Mouse (Mus musculus) neural tube, embryonic 11.5 days (tissue): ENCODE measurements around the gene Ptpn5. TPM values are rescaled to one million over a fixed set of nuclear protein-coding genes. Genes with fewer than 3 reads are reported as not detected.

Experiments
- ATAC-seq: fragments of 200-750 bp; cut with Nextera tagmentation; 2 replicates; pipeline ENCODE4 v1.8.0; 2017; ENCODE audit warnings: moderate number of reproducible peaks, mild to moderate bottlenecking, moderate TSS enrichment, moderate library complexity; ENCODE audit not compliant: insufficient read depth, low FRiP score, low TSS enrichment
- DNase-seq: peaks from one replicate; pipeline ENCODE4 v3.0.0-alpha.2; 2015; ENCODE audit warnings: low spot score
- H3K27ac ChIP-seq: fragments of 300-500 bp; sonication (generic); 2 replicates; pipeline ENCODE4 v1.5.1; 2014; ENCODE audit warnings: low read depth, mild to moderate bottlenecking, low read length
- H3K27me3 ChIP-seq: fragments of 300-500 bp; sonication (generic); 2 replicates; pipeline ENCODE4 v1.6.1; 2014; ENCODE audit warnings: mild to moderate bottlenecking, low read length, mixed read lengths; ENCODE audit not compliant: control insufficient read depth, insufficient read depth
- H3K36me3 ChIP-seq: fragments of 300-500 bp; sonication (generic); 2 replicates; pipeline ENCODE4 v1.6.1; 2014; ENCODE audit warnings: mild to moderate bottlenecking, low read length, moderate library complexity, mixed read lengths; ENCODE audit not compliant: control insufficient read depth, insufficient read depth
- H3K4me1 ChIP-seq: fragments of 300-500 bp; sonication (generic); 2 replicates; pipeline ENCODE4 v1.6.1; 2014; ENCODE audit warnings: low read length, mixed read lengths; ENCODE audit not compliant: control insufficient read depth, insufficient read depth
- H3K4me2 ChIP-seq: fragments of 300-500 bp; sonication (generic); 2 replicates; pipeline ENCODE4 v1.6.1; 2014; ENCODE audit warnings: low read depth, mild to moderate bottlenecking, moderate library complexity
- H3K4me3 ChIP-seq: fragments of 300-500 bp; sonication (generic); 2 replicates; pipeline ENCODE4 v1.5.1; 2014; ENCODE audit warnings: low read depth, low read length
- H3K9ac ChIP-seq: fragments of 300-500 bp; sonication (generic); 2 replicates; pipeline ENCODE4 v1.6.1; 2014; ENCODE audit warnings: mild to moderate bottlenecking, low read length
- H3K9me3 ChIP-seq: fragments of 300-500 bp; sonication (generic); 2 replicates; pipeline ENCODE4 v1.6.1; 2016; ENCODE audit warnings: low read length; ENCODE audit not compliant: control insufficient read depth
- WGBS: fragments of 180-500 bp; shearing (Covaris S2); extraction: QIAGEN DNeasy Blood & Tissue Kit; methylation state at CpG from one replicate; pipeline ENCODE4 v1.1.7; 2014; 5-methylcytosine and 5-hydroxymethylcytosine counted together
- polyA plus RNA-seq: library from polyadenylated mRNA; unstranded; fragments of >200 nt; fragmentation: Nextera tagmentation; extraction: Ambion mirVana; gene quantifications from 2 replicates; pipeline ENCODE4 v1.2.1, GENCODE M21; 2014

Ptpn5 gene
- polyA plus RNA-seq, 1 experiment from 2014 or later: 30.0 TPM

DNA sequence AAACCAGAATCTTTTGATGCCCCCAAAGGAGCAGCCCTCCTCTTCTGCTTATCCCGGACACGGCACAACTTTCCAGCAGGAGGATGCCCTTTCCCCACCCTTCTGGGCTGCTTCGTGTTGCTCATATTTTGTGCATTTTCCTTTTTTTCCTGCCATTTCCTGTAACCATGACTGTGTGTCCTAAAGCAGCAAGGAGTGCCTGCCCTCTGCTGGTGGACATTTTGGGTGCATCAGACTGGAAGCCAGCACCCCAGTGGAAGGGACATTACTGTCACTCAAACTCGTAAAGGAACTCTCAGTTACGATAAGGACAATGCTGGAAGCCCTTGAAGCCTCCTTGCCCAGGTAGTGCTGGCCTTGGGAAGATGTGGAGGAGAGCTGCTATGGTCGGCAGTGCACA lies 52.2 kb downstream of the Ptpn5 start:
- Histone ChIP-seq H3K36me3 (no peaks in the 10 kb centered on the region), H3K4me1 (no peaks in the 10 kb centered on the region), H3K4me2 (no peak overlapping the region), H3K9ac (no peak overlapping the region), H3K4me3 (no peak overlapping the region), H3K27me3 (no peaks in the 10 kb centered on the region), H3K9me3 (no peaks in the 10 kb centered on the region), H3K27ac (no peak overlapping the region)
- DNase-seq: peak; percentile 53
- WGBS: 64% methylated on average over 6 of the region's 6 CpGs
- no peak for ATAC-seq

DNA sequence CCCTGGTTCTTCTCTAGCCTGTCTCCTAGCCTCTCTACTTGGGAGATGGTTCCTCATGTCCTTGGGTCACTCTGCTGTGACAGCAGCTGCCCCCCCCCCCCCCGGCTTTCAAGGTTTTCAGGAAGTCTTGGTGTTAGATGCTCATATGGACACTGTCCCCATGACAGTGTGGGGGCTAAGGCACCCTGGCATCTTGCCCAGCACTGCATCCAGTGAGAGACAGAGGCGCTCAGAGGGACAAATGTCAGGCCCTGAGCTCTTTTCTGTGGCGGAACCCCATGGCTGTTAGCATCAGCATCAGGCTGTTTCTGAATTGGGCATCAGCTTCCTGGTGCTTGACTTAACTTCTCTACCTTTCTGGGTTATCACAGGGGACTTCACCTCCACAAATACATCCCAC lies 52.6 kb downstream of the Ptpn5 start:
- Histone ChIP-seq H3K27me3 (no peaks in the 10 kb centered on the region), H3K4me2 (no peak overlapping the region), H3K4me3 (no peak overlapping the region), H3K9ac (no peak overlapping the region), H3K4me1 (no peaks in the 10 kb centered on the region), H3K9me3 (no peaks in the 10 kb centered on the region), H3K36me3 (no peaks in the 10 kb centered on the region), H3K27ac (no peak overlapping the region)
- DNase-seq (no peak), ATAC-seq (no peak)
- WGBS: 77% methylated on average over 3 of the region's 3 CpGs

DNA sequence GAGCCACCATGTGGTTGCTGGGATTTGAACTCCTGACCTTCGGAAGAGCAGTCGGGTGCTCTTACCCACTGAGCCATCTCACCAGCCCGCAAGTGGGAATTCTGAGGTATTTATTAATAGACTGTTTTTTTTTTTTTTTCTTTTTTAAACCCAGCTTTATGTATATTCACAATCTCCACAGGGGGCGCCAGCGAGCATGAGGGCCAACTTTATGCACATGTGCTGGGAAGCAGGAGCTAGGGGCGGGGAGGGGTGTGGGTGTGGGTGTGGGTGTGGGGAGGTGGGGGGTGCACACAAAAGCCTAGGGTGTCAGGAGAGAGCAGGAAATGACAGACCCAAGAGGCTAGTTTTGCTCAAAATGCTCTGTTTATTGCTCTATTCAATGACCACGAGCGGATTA lies 56.0 kb downstream of the Ptpn5 start:
- Histone ChIP-seq H3K9ac (no peak overlapping the region), H3K27me3 (no peaks in the 10 kb centered on the region), H3K9me3 (no peaks in the 10 kb centered on the region), H3K4me3 (no peak overlapping the region), H3K4me2 (no peak overlapping the region), H3K4me1 (no peaks in the 10 kb centered on the region), H3K27ac (no peak overlapping the region), H3K36me3 (no peaks in the 10 kb centered on the region)
- 72% methylated on average over 8 of the region's 8 CpGs for WGBS
- ATAC-seq (no peak), DNase-seq (no peak)

DNA sequence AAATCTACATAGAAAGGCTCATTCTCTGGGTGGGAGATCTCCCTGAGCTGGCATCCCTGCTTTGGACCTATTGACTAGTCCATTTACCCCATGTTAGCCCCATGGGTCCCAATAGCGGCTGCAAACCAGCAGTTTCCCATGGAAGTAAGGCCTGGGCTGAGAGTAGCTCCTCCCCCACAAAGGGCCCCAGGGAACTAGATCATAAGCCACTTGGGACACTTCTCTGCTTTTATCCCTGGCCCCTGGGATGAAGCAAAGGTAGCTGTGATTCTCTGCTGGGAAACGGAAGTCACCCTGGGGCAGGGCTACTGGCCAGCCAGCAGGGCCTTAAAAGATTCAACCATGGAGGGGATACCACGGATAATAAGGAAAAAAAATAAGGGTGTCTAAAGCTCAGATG lies 56.8 kb downstream of the Ptpn5 start:
- H3K36me3 ChIP-seq: no peaks in the 10 kb centered on the region
- DNase-seq (no peak), ATAC-seq (no peak)
- WGBS: 67% methylated on average over 3 of the region's 3 CpGs
- H3K27me3 ChIP-seq: no peaks in the 10 kb centered on the region
- no peak overlapping the region for H3K27ac ChIP-seq
- no peaks in the 10 kb centered on the region for H3K9me3 ChIP-seq
- no peak overlapping the region for H3K4me3 ChIP-seq
- H3K4me1 ChIP-seq: no peaks in the 10 kb centered on the region
- no peak overlapping the region for H3K9ac ChIP-seq
- no peak overlapping the region for H3K4me2 ChIP-seq

DNA sequence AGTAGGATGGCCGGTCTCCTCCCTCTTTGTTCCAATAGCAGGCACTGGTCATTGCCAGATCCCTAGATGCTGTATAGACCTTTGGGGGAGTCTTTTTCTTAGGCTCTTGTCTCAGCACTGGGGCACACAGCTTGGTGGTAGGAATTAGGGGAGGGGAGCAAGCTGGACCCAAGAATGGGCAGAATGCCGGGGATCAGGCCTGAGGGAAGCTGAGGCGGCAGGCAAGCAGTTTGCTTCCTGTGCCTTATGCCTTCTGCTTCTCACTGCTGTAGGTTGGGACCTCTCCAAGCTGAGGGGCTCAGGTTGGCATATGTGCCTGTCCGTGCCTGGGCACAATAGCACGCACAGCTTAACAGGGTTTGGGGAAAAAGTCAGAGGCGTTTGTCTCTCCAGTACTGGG lies 57.3 kb downstream of the Ptpn5 start:
- Histone ChIP-seq H3K36me3 (no peaks in the 10 kb centered on the region), H3K4me3 (no peak overlapping the region), H3K27ac (no peak overlapping the region), H3K27me3 (no peaks in the 10 kb centered on the region), H3K4me1 (no peaks in the 10 kb centered on the region), H3K9ac (no peak overlapping the region), H3K9me3 (no peaks in the 10 kb centered on the region), H3K4me2 (no peak overlapping the region)
- WGBS: 84% methylated on average over 6 of the region's 6 CpGs
- DNase-seq (no peak), ATAC-seq (no peak)

DNA sequence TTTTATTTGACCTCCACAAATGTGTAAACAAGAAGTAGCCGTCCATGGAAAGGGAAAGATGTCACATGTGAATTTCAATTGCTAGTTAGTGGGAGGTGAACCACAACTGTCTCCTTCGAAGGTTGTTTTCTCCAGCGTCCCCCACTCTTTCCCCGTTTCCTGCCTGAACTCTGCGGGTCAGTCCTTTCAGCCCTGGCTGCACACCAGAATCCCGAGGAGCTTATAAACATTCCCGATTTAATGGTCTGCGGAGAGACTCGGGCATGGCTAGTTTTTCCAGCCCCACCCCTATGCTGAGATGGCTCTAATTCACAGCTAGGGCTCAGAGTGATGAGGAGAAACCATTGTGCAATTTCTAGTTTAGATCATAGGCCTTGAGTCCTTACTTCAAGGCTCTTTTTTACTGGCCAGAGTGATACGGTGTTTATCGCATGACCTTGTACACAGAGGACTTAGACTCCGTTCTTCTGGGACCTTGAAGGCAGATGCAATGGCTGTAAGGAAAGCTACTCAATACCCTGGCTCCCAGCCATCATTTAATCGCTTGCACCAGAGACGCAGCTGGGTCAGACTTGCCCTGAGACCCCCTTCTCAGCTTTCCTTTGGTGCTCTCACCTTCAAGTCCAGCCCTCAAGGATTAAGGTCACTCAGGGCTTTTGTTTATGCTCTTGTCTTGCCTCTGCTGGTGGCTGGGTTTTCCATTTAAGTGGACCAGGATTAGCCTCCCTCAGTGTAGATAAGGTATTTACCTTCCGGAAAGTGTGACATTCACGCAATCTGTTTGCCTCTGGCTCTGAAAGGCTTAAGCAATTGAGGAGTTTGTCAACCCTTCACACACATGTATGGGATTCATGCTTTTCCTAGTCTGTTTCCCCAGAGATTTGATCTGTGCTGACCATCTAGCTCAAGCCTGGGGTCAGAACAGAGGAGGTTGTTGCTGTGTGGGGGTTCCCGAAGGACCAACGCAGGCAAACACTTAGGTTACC lies 59.7 kb downstream of the Ptpn5 start:
- Histone ChIP-seq H3K4me1 (no peaks in the 10 kb centered on the region), H3K4me2 (no peak overlapping the region), H3K27ac (no peak overlapping the region), H3K9ac (no peak overlapping the region), H3K36me3 (no peaks in the 10 kb centered on the region), H3K9me3 (no peaks in the 10 kb centered on the region), H3K4me3 (no peak overlapping the region), H3K27me3 (no peaks in the 10 kb centered on the region)
- WGBS: 64% methylated on average over 18 of the region's 18 CpGs
- no peak for DNase-seq
- no peak for ATAC-seq

DNA sequence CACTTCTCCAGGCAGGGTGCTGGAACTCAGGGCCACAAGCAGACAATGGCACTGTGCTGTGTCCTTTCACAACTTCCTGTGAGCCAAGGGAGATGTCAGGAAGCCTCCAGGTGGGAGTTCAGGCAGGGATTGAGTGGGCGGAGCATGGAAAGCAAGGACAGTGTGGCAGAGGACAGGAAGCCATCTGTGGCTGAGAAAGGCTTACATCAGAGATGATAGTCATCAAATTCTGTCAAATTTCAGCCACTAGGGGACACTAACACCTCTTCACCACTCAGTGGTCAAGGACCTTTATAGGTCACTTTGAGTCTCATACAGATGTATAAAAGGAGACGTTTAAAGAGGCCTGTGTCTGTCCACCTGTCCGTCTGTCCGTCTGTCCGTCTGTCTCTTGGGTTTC lies 60.9 kb downstream of the Ptpn5 start:
- H3K4me2 ChIP-seq: no peak overlapping the region
- H3K27ac ChIP-seq: no peak overlapping the region
- H3K4me3 ChIP-seq: no peak overlapping the region
- no peak for DNase-seq
- 68% methylated on average over 5 of the region's 5 CpGs for WGBS
- H3K27me3 ChIP-seq: no peaks in the 10 kb centered on the region
- no peaks in the 10 kb centered on the region for H3K4me1 ChIP-seq
- no peaks in the 10 kb centered on the region for H3K36me3 ChIP-seq
- no peak overlapping the region for H3K9ac ChIP-seq
- H3K9me3 ChIP-seq: no peaks in the 10 kb centered on the region
- no peak for ATAC-seq

DNA sequence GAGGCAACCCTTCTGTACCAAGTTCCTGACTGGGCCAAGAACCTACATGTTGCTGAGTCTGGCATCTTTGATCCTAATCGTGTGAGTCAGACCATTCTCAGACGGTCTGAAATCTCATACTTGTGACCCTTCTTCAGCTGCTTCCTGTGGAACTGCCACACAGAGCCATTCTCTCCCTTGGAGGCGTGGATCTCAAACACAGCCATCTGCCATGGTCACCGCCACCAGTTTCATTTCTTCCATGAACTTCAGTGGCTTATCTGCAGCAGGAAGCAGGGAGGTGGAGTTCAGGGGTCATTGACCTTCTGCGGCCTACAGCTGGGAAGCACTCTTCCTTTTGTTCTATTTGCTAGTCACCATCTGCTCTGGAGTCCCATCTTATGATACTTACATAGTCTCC lies 65.6 kb downstream of the Ptpn5 start:
- Histone ChIP-seq H3K36me3 (no peaks in the 10 kb centered on the region), H3K4me1 (no peaks in the 10 kb centered on the region), H3K4me2 (no peak overlapping the region), H3K4me3 (no peak overlapping the region), H3K9me3 (no peaks in the 10 kb centered on the region), H3K27ac (no peak overlapping the region), H3K27me3 (no peaks in the 10 kb centered on the region), H3K9ac (no peak overlapping the region)
- WGBS: 61% methylated on average over 5 of the region's 5 CpGs
- DNase-seq: no peak
- no peak for ATAC-seq

DNA sequence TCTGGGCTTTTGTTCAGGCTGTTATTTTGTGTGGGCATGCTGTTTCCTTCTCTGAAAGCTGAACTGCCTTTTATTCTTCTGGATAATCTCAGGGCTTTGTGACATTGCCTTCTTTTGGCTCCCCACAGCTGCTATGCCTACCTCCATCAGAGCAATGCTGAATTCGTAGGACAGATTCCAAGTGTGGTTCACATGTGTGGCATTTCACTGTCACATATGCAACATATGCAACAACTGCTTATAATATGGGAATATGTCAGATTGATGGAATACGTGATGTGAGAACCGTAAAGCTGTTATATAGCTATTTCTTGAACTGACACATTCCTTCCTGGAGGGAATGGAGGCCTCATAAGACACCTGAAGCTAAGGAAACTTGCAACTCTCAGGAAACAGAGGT lies 66.5 kb downstream of the Ptpn5 start:
- WGBS: 81% methylated on average over 3 of the region's 3 CpGs
- Histone ChIP-seq H3K36me3 (no peaks in the 10 kb centered on the region), H3K27ac (no peak overlapping the region), H3K4me1 (no peaks in the 10 kb centered on the region), H3K27me3 (no peaks in the 10 kb centered on the region), H3K9ac (no peak overlapping the region), H3K4me2 (no peak overlapping the region), H3K9me3 (no peaks in the 10 kb centered on the region), H3K4me3 (no peak overlapping the region)
- ATAC-seq (no peak), DNase-seq (no peak)
